Mouse (Mus musculus) MN1 (cell line): ENCODE data around the gene Hyal5.

Experiments
- DNase-seq: peaks from one replicate; pipeline ENCODE4 v3.0.0-alpha.2; 2016; ENCODE audit warnings: low spot score

Hyal5 gene

DNA sequence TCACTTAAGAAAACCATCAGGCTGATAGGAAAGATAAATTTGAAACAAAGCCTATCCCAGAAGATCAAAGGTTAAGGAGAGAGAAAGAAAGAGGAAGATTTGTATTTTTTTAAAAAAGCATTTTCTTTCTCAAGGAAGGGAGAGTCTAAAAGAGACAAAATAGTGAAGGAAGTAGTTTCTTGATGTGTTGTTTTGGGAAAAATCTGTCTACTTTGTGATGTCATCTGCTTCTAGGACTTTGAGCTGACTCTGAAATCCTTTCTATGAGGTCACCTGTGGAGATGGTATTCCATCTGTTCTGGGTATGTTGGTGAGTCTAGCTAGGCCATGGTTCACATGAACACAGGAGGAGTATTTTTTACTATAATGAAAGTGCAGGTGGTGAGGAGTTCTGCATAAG lies at the start of gene Hyal5:
Gene Hyal5, plus strand, starts transcription at position 301 of the 400 bp plus-strand sequence.
- no peak for DNase-seq

DNA sequence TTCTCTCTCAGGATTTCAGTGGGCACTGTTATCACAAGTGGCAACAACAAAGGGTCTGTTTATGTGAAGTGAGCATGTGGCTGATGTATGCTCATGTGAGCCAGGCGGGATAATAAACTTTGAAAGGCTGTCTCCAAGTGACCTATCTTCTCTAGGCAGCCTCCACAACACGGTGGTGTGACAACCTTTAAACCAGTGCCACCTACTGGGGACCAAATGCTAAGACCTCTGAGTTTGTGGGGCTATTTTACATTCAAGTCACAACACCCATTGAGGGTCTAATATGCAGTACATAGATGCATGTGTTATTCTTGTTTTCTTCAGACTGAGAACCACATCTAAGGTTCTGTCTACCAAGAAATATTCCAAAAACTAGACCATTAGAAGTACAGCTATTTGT lies 35.7 kb upstream of the Hyal5 start:
- no peak for DNase-seq

DNA sequence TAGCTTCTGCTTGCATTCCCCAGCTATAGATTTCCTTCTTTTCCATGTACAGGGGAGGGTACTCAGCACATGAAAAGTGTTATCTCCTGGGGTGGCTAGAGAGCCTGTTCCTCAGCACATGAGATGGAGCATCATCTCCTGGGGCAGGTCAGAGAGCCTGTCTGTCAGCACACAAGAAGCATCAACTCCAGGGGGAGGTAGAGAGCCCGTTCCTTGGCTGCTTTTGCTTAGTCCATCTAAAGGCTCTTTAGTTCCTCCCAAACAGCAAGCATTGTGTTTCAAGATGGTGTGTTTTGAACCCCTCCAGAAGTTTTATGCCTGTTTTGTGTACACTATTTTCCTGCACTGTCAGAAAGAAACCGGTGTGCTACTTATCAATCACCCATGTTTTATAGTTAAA lies 2.5 kb downstream of the Hyal5 start:
- DNase-seq: no peak

- DNase-seq: no peak
Measured at GRCm38 (mm10) chr6:24863649-24864048, 5.9 kb downstream of the Hyal5 start.

DNA sequence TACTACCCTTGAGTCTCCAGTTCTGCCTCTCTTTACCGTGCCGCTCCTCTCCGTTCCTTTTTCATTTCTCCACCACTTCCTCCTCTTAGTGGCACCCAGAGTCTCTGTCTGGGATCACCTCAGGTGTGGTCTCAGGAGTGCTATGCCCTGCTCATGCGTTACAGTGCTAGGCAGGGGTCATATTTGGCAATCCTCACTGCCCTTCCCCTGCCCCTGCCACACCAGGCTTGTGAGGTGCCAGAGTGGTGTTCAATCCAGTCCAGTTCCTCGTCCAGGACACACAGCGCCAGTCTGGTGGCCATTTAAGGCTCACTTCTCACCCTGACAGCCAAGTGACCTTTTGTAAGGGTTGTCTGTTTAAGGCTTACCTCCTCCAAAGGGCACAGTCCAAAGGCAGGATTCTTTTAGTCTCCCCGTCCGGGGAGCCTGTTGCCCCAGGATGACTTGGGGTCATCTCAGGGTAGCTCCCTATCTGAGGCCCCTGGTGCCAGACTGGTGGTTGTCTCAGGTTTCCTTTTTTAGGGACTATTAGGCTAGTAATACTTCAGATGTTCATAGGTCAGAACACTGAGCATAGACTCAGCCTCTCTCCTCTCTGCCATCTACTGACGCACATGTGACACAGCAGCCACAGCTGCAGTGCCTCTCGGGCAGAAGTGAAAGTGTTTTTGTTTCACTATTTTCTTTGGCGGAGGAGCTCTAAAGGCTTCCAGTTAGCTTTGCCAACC lies 36.5 kb downstream of the Hyal5 start:
- peak; percentile 10 for DNase-seq

DNA sequence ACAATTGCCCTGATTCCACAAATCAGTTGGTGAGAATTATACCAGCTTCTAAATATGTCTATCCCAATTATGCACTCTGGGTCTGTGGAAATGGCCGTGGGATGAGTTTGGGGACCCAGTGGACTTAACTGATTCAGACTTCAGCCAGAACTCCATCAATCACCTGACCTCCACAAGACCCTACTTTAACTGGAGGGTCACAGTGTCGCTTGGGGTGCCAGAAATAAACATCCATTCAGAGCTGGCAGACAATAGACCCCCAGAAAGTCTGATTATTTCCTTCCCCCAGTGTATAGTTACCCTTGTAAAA lies 37.0 kb downstream of the Hyal5 start:
- DNase-seq: no peak

DNA sequence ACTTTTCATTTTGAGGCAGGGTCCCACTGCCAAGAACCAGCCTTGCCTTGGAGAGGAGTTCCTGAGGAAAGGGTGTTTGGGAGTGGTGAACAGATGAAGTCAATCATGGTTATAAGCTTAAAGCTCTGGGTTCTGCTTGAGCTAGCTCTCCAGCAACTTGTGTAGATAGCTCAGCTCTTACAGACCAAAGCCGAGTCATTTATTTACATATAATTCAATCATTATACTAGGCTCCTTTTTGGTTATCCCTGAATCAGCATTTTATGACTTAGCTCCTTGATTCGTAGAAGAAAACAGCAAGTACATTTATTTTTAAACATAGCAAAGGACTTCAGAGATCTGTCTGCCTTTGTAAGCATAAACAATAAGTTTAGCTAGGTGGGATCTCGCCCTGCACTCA lies 47.3 kb downstream of the Hyal5 start:
- no peak for DNase-seq

- DNase-seq: no peak
Measured at GRCm38 (mm10) chr6:24907824-24908223, 50.0 kb downstream of the Hyal5 start.

DNA sequence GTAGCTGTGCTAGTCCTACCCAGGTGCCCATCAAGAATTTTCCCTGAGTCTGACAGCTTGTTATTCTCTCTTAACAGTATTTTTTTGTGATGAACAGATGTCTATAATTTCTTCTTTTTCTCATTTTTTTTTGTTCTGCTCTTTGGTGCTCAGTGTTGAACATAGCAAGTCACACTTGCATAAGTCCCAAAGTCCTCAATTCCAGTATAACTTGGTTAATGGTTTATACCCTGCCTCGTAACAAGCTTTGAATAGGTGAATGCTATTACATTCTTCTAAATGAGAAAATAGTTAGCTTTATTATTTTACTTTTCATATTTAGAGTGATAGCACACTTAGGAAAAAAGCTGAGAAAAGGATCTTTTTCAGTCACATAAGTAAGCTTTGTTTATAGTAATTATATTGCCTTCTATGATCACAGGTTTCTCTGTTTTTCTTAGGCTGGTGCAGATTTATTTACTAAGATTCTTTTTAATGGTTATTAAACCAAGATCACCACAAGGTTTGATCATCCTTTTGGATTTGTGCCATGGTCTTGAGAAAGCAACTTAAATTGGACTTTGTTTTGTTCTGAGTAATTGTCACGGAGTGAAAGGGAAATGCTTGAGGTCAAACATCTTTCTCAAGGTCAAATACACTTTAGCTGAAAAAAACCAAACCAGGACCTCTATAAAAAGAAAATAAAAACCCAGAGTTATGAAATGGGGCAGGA lies 52.4 kb downstream of the Hyal5 start:
- DNase-seq: no peak

- no peak for DNase-seq
Measured at GRCm38 (mm10) chr6:24910728-24911105, 52.9 kb downstream of the Hyal5 start.

DNA sequence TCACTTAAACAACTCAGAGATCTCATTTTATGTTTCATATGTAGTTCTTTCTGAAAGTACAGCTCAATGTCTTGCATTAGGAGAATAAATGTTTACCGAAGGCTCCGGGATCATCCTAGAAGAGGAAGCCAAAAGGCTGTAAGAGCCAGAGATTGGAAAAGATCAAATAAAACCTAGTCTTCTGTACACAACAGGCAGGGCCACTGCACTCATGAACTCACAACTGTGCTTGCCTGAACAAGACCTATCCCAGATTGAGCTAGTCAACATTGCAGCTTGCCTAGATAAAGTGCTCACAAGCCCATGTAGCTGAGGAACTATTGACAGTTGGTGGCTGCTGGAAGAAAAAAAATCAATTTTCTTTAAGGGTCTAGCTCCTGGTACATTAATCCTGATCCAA lies 55.8 kb downstream of the Hyal5 start:
- no peak for DNase-seq

GRCm38 (mm10) chr6:24925076-24925785 lies 67.4 kb downstream of the Hyal5 start:
- DNase-seq: no peak
